Mouse (Mus musculus): ENCODE measurements around the gene Msl2.

DNA sequence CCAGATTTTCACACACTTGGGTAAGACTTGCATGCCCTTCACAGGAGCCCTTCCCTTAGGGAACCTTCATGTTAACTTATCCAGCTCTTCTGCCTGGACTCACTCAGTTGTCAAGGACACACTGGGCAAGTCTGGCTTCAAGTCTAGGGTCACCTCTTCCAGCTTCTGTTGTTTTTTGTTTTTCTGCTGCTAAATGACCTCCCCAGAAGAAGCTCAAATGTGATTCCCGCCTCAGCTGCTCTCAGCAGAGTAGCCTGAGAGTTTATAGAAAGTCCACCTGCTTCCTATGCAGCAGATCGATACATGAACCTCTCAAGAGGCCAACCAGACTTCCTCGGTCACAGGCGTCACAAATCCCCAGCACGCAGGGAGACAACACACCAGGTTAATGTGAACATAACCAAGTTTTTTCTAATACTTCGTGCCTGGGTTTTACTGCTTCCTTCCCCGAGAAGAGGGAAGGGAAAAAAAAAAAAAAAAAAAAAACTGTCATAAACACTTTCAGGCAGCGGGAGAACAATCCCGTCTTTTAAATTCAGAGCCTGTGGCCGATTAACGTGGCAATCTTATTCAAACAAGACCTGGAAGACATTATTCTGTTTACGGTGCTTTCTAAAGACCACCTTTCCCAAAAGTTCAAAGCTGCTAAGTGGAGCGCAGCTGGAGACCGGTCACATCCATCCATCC lies 40.0 kb upstream of the Msl2 start:
- TF ChIP-seq POLR2A (IDR thresholded peaks at IDR 0.05; ENCODE audit: insufficient read depth, low read length) (no peak), EP300 (IDR thresholded peaks at IDR 0.05; ENCODE audit: insufficient read depth, low read depth, low read length) (no peak), CTCF (IDR thresholded peaks at IDR 0.05; ENCODE audit: low read depth, low read length) (no peak)
